Mouse (Mus musculus): ENCODE results near the gene Cit. TPM values are rescaled to one million over a fixed set of nuclear protein-coding genes. Genes with fewer than 3 reads are reported as not detected.

Gene Cit
- total RNA-seq, 2 experiments from 2014 or later = 56.9 to 170 TPM

- ATAC-seq (replicated peaks; ENCODE audit: low FRiP score, poor library complexity, severe bottlenecking) = no peak
Measured at GRCm38 (mm10) chr5:116022658-116023200, 177.7 kb downstream of the Cit start.

GRCm38 (mm10) chr5:116023251-116023661, 178.2 kb downstream of the Cit start:
- no peak for ATAC-seq (replicated peaks; ENCODE audit: low FRiP score, poor library complexity, severe bottlenecking)

GRCm38 (mm10) chr5:116023821-116024284, 178.8 kb downstream of the Cit start:
- ATAC-seq (replicated peaks; ENCODE audit: low FRiP score, poor library complexity, severe bottlenecking) = no peak

DNA sequence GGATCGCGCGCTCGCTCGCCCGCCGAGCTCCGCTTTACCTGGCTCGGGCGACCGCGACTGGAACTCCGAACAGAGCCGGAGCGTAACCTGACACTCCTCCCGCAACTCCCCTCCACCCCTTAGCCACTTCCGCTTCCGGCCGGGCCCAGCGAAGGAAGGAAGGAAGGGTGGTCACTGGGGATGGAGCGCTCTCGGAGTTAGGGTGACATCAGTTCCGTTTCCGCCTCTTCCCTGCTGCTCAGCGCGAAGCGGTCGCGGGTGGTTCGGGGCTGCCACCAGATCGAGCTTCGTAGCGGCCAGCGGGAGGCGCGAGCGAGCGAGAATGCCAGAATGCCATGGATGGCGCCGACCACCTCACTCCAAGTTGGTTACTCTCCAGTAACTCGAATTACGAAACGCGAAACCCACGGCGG, 179.3 kb downstream of the Cit start, which contains the start of gene Prkab1:
TSS of gene Prkab1 (minus strand) at position 182 of the 413 bp plus-strand sequence.
- ATAC-seq (replicated peaks; ENCODE audit: low FRiP score, poor library complexity, severe bottlenecking) = peak; percentile 72

- peak; percentile 42 for ATAC-seq (replicated peaks; ENCODE audit: low FRiP score, poor library complexity, severe bottlenecking)
Measured at GRCm38 (mm10) chr5:116026107-116026506, 181.0 kb downstream of the Cit start.

- ATAC-seq (replicated peaks; ENCODE audit: low FRiP score, poor library complexity, severe bottlenecking) = peak; percentile 77
Measured at GRCm38 (mm10) chr5:116026561-116026960, 181.5 kb downstream of the Cit start.

DNA sequence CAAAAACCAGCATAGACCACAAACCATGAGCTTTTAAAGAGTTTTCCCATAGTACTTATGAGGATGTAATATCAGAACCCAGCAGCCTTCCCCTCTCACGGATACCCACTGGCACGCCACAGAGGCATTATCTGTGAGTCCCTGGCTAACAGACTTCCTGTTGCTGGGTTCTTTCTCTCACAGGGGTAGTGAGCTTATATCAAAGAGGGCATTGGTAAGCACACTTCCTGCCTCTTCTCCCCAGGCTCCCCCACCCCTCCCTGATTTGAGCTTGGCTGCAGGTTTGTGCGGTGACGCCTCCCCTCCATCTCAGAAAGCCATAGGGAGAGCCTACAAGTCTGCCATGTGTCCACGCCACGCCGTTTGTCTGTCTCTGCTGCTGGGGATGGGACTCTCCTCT, 184.0 kb downstream of the Cit start:
- ATAC-seq (replicated peaks; ENCODE audit: low FRiP score, poor library complexity, severe bottlenecking) = peak; percentile 21

DNA sequence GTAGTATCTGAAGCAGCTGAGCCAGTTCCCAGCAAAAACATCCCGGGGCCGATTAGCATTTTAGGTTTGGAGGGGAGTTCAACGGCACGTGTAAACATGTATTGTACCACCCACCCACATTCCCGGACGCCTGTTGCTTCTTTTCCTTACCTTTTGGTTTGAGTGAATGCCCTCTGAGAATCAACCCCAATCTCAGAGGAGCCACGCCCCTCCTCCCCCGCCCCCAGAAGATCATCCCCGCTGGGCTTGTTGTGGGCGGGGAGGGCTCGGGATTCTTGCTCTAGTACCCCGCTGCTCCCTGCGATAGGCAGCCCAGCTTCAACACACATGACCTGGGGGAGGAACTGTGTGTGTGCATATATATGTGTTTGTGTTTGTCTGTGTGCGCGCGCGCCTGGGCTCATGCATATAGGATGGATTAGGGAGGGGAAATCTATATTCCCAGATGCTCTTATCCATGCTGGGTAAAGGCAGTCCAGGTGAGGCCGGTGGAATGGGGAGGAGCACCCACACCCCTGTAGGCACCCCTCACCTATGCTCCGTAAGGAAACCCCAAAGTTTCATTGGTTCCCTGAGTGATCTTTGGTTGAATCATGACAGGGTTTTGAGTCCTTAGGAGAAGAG, 185.6 kb downstream of the Cit start:
- ATAC-seq (replicated peaks; ENCODE audit: low FRiP score, poor library complexity, severe bottlenecking) = no peak

GRCm38 (mm10) chr5:116031190-116031577, 186.1 kb downstream of the Cit start:
- peak; percentile 38; the same call in 1 of the 2 replicates for ATAC-seq (replicated peaks; ENCODE audit: low FRiP score, poor library complexity, severe bottlenecking)

- no peak for ATAC-seq (replicated peaks; ENCODE audit: low FRiP score, poor library complexity, severe bottlenecking)
Measured at GRCm38 (mm10) chr5:116036465-116036864, 191.4 kb downstream of the Cit start.

GRCm38 (mm10) chr5:116037731-116038130, 192.7 kb downstream of the Cit start:
- no peak for ATAC-seq (replicated peaks; ENCODE audit: low FRiP score, poor library complexity, severe bottlenecking)

- no peak for ATAC-seq (replicated peaks; ENCODE audit: low FRiP score, poor library complexity, severe bottlenecking)
Measured at GRCm38 (mm10) chr5:116039706-116040105, 194.6 kb downstream of the Cit start.

DNA sequence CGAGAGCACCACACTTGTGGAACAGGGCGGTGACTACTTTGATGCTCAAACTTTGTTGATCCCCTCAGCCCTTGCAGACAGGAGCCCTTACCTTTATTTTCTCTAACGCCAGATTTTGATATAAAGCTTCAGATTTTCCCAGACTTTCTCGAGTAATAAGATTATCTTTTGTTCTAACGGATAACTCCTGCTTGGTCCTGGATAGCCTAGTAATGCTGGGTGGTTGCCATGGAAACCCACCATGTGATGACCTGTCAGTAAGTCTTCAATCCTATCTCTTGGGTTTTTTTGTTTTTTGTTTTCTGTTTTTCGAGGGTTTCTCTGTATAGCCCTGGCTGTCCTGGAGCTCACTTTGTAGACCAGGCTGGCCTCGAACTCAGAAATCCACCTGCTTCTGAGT, 197.2 kb downstream of the Cit start:
- no peak for ATAC-seq (replicated peaks; ENCODE audit: low FRiP score, poor library complexity, severe bottlenecking)

GRCm38 (mm10) chr5:116045581-116045980, 200.5 kb downstream of the Cit start:
- no peak for ATAC-seq (replicated peaks; ENCODE audit: low FRiP score, poor library complexity, severe bottlenecking)

- ATAC-seq (replicated peaks; ENCODE audit: low FRiP score, poor library complexity, severe bottlenecking) = no peak
Measured at GRCm38 (mm10) chr5:116046246-116046645, 201.2 kb downstream of the Cit start.

DNA sequence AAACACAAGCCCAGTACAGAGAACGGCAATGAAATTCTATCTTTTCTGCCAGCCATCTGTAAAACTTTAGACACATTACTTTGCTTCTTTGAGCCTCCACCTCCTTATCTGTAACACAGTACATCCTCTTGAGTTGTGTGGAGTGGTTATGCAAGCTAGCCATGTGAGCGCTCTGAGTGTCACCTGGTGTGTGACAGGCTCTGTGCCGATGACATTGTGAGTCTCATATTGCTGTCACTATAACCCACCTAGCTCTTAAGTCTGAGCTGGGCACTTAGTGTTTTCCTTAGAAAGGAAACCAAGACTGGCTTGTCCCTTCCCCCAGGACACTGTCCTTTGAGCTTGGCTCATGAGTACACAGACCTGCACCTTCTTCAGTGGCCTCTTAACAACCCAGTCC, 203.2 kb downstream of the Cit start:
- ATAC-seq (replicated peaks; ENCODE audit: low FRiP score, poor library complexity, severe bottlenecking) = no peak

- no peak for ATAC-seq (replicated peaks; ENCODE audit: low FRiP score, poor library complexity, severe bottlenecking)
Measured at GRCm38 (mm10) chr5:116049821-116050220, 204.7 kb downstream of the Cit start.

- no peak for ATAC-seq (replicated peaks; ENCODE audit: low FRiP score, poor library complexity, severe bottlenecking)
Measured at GRCm38 (mm10) chr5:116052171-116052570, 207.1 kb downstream of the Cit start.

DNA sequence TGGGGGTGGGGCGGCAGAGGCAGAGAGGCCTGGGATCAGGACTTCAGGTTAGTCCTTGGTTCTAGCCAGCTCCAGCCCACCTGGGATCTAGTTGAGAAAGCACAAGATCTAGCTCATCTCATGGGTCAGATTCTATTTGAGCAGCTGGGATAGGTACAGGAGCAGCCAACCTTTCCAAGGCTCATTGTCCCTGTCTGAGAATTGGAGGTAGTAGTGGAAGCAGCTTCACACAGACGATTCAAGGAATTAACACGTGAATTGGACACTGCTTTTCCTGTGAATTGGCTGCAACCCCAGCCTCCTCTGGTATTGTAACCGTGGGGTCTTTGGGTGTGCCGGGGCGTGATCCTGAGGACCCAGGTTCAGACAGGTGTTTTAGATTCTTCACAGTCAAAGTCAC, 207.7 kb downstream of the Cit start:
- ATAC-seq (replicated peaks; ENCODE audit: low FRiP score, poor library complexity, severe bottlenecking) = no peak

Measured in erythroblast, adult 5-6 weeks (primary cell).